Mouse (Mus musculus): ENCODE results near the gene Dchs2.

Gene Dchs2

DNA sequence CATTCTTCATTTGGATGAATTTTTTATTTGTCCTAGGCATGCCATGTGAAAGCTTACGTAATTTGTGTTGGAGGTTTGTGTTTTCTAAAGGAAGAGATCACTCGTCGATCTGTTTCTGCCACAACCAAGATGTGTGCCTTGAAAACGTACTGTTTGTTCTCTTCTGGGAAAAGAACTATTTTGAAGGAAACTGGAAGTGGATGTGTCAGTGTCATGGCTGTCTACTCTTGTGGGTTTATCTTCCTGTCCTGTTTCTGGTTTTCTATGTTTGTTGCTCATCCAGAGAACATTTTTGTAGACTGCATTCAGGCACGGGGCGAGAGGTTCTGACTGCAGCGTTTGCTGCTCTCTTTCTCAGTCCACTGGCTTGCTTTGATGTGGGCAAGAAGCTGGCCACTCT lies 124.2 kb downstream of the Dchs2 start:
- no peak for DNase-seq (ENCODE audit: low spot score in 2 of 2)

DNA sequence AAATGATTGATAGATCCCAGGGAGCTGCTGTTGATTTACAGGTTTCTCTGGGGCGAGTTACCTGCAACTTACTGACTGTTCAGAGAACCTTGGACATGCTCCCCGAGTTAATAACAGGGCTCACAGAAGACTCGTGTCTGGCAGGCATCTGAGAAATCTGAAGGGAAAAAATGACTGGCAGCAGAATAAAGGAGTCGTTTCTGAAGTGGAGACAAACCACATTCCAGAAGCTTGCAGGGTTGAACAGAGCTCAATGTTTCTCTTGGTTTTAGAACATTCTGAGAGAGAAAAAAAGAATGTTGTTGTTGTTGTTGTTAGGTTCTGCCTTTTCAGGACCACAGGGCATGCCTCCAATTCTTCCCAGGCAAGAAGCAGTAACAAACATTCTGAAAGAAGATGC lies 131.7 kb downstream of the Dchs2 start:
- no peak for DNase-seq (ENCODE audit: low spot score in 2 of 2)

DNA sequence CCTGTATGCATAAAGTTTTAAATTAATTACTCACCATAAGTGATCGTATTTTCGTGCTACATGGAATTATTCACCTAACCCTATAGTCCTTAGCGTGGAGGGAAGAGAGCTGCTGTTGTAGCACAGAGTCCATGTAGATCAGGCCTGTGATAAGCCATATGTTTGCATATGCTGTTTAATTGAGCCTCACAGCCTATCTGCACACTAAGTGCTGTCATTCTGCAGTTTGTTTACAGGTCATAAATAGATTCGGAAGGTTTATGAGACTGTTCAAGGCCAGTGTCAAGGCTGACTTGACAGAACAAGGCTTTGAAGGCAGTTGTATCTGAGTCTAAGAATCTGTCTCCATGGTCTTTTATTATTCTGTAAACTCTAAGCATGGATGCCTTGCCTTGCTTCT lies 138.3 kb downstream of the Dchs2 start:
- DNase-seq (ENCODE audit: low spot score in 2 of 2): no peak

DNA sequence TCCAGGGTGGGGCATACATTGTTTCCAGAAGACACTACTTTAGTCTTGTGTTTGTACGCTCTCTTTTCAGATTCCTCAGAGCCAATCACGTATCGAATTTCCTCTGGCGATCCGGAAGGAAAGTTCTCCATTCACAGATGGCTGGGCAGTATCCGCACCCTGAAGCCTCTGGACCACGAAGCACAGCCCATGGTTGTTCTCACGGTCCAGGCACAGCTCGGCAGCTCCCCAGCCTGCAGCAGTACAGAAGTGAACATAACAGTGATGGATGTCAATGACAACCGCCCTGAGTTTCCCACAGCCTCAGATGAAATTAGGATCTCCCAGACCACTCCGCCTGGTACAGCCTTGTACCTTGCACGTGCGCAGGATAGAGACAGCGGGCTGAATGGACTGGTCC lies 142.5 kb downstream of the Dchs2 start:
- no peak for DNase-seq (ENCODE audit: low spot score in 2 of 2)

DNA sequence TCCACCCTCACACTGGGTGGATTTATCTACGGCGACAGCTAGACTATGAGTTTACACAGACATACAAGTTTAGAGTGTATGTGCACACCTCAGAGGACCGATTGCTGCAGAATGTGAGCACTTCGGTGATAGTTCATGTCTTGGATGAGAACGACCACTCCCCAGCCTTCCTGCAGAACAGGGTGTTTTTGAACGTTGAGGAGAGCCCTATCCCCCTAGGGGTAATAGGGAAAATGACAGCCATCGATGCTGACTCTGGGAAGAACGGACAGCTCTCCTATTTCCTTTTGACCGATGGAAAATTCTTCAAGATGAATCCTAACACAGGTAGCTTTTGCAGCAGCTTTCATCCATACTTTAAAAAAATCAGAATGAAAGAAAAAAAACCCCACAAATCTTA lies 143.2 kb downstream of the Dchs2 start:
- no peak for DNase-seq (ENCODE audit: low spot score in 2 of 2)

DNA sequence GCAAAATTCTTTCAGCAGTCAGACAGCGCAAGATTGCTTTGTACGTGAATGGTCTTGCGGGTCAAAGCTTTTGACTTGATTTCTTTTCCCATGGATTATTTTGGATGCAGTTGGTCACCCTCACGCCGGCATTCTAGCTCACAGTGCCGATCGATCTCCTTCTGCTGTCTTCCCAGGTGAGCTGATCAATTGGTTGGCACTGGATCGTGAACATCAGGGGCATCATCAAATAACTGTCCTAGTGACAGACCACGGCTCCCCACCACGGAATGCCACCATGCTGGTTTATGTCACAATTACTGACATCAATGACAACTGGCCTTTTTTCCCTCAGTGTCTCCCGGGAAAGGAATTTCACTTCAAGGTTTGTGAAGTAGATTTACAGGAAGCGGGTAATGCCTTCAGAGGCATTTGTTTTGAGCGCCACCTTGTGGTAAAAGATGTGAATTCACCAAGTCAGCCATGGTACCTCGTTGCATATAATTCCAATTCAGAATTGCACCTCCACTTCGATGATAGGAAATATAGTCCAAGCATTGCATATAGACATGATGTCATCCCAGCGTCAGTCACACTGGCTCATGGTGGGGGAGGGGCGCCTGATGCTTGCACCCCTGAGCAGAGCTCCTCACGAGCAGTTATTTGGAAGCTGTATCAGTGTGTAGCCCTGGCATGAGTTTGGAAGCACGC lies 146.0 kb downstream of the Dchs2 start:
- DNase-seq (ENCODE audit: low spot score in 2 of 2): peak; percentile 37 to 67

DNA sequence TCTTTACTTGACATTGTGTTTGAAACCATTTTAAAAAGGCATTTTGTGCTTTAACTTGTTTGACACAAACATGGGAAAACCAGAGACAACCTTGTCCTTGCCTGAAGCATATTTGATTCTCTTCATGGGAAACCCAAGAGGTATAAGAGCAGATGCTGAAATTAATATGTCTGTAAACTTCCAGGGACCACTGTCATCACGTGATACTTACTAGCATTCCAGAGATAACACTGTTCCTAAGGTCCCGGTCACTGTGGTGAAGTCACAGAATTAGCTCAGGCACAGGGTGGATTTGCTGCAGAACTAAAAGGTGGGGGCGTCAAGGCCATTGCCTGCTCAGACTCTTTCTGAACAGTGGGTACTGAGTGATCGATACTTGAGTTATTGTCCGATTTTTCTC lies 148.0 kb downstream of the Dchs2 start:
- no peak for DNase-seq (ENCODE audit: low spot score in 2 of 2)

DNA sequence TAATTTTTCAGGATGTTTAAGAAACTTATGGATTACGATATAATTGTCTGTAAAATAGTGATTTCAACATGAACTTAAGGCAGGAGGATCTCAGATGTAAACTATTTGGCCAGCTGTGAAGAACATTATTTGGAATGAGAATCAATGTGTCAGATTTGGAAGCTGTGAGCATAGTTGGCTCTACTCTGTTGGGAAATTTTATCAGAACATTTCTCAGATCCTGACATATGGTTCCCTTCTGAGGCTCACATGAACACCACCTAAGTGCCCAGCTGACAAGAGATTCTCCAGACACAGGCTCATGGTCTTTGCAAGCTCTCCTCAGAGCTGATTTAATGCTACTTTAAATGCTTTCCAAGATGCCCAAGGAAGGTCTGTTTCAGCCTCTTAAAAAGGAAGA lies 156.1 kb downstream of the Dchs2 start:
- no peak for DNase-seq (ENCODE audit: low spot score in 2 of 2)

DNA sequence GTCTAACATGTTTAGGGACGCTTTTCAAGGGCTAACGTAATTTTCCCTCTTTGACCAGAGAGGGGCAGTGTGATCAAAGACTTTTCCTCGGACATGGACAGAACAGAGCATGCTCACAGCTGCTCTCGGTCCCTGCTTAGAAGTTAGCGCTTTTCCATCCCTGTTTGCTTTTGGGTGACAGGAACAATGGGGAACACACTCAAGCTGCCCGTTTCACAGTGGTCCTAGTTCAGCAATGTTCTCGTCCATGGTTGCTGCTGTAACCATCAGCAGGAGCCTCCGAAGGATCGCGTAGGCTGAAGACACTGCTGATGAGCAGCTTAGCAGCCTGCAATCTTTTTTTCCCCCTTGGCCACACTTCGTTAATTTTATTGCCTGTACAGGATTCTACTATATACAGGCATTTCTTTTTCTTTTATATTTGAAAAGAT lies 159.2 kb downstream of the Dchs2 start:
- peak; percentile 23 to 43 for DNase-seq (ENCODE audit: low spot score in 2 of 2)

DNA sequence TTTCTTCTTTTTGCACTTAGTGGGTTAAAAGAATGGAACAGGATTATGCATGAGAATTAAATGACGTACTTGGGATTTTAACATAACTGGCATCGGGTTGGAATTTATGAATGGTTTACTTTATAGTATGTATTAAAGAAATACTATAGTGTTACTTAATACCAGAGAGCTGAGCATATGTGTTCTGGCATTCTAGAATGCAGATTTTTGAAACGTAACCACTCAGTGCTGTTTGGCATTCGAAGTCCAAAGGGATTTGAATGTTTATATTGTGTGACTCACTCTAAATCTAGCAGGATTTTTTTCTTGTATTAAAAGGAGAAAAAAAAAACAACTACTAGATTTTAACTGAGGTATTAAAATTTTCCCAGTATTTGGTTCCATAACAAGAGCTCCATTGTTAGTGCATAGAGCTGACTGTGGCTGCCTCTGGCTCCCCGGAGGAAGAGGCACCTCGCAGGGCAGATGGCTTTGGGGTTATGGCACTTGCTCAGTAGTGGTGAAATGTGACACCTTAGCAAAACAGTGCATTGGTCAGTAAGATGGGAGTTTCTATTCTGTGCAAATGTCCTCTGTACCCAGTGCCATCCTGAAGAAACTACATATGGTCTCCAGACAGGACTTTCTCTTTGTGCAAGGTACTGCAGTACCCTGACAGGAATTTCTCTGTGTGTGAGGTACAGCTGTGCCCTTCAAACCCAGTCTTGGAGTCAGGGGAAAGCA lies 160.5 kb downstream of the Dchs2 start:
- no peak for DNase-seq (ENCODE audit: low spot score in 2 of 2)

DNA sequence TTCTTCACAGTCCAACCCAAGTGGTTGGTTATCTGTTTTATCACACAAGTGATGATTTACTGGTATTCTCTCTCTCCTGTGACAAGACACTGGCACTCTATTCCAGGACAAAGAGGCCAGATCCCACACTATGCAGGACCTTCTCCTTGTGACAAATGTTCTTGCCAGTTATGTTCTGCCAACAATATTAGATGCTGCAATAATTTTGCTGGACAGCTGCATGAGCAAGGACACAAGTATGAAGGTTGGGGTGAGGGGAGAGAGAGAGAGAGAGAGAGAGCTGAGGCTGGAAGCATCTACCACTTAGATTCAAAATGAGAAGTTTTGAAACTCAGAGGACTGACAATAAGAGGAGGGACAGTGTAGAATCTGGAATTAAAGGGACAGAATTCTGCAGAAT lies 162.7 kb downstream of the Dchs2 start:
- no peak for DNase-seq (ENCODE audit: low spot score in 2 of 2)

DNA sequence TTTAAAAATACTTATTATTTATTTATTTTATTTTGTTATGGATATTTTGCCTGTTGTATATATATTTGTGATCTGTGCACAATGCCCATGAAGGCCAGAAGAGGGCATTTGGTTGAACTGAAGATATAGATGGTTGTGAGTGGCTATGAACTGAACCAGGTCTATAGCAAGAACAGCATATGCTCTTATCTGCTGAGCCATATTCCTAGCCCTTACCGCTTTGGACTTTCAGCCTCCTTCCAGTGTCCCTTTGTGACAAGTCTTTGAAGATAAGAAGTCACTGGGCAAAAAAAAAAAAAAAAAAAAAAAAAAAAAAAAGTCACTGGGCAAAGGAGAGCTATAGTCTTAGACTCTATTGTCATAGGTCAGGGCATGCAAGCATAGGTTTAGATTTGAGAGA lies 163.2 kb downstream of the Dchs2 start:
- no peak for DNase-seq (ENCODE audit: low spot score in 2 of 2)

DNA sequence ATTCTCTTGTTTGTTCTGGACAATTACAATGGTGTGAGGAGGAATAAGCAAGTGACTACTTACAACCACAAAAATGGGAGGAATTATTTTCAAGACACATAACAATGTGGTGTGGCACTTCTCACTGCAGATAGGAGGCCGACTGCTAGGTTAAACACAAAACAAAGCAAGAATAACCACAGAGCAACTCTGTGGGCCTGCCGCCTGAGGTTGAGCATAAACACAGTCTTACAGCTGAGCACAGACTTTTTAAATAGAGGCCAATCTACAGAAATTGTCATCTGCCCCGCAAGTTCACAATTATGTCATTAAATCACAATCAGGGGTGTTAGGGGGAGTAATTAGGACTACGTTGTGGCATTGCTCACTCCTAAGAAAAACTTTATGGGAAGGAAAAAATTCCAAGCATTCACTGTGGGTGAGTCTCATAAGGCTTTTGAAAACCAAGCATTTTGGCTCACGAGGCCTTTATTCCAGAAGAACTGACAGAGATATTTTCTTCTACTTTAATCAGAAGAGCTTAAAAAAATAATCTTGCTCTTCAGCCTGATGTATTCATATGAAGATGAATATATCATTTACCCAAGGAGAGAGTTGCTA lies 172.1 kb downstream of the Dchs2 start:
- no peak for DNase-seq (ENCODE audit: low spot score in 2 of 2)

DNA sequence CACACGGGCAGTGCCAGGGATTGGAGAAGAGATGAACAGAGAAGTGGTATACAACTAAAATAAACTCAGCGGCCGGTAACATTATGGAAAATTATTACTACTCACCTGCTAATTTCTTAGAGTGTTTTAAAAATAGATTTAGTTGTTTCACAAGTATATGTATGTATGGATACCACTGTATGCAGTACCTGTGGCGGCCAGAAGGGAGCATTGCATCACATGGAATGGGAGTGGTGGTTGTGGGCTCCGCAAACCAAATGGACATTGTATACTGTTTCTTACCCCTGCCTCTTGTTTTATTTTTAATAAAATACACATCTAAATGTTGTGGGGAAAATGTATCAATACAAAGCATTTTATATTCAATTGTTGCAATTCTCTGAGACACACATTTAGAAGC lies 176.1 kb downstream of the Dchs2 start:
- DNase-seq (ENCODE audit: low spot score in 2 of 2): no peak

DNA sequence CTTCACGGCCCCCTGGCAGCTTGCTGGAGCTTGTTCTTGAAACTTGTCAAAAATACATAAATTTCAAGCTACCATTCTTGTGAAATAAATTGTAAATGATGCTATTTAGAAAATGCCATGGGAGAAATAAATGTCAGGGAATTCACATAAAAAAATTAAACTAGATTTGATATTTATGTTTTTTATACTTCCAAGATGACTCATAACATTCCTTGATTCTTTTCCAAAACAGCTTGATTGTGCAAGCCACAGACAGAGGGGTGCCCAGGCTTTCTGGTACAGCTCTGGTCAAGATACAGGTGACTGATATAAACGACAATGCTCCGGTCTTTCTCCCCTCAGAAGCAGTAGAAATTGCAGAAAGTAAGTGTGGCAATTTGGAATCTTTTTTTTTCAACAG lies 218.2 kb downstream of the Dchs2 start:
- no peak for DNase-seq (ENCODE audit: low spot score in 2 of 2)

DNA sequence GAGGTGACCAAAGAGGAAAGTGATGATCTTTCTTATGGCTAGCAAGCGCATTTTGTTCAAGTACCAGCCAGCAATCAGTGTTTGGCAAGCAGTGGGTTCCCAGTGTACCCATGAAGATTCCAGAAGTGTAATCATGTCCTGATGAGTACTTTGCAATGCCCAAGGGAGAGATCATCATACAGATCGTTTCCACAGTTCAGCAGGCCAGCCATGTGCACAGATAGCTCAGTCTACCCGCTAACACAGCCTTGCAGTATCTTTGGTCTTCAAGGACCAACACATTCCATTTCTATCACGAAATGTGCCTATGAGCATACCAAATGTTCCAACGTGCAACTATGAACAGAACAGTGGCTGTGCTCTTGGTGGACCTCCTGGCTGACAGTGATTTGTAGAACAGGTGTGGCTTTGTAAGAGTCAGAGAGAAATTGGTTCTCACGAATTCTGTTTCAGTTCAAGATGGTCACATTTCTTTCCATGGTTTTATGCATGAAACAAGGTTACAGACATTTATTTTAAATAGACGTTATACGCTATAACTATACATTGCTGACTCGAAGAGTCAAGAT lies 240.8 kb downstream of the Dchs2 start:
- DNase-seq (ENCODE audit: low spot score in 2 of 2): no peak

DNA sequence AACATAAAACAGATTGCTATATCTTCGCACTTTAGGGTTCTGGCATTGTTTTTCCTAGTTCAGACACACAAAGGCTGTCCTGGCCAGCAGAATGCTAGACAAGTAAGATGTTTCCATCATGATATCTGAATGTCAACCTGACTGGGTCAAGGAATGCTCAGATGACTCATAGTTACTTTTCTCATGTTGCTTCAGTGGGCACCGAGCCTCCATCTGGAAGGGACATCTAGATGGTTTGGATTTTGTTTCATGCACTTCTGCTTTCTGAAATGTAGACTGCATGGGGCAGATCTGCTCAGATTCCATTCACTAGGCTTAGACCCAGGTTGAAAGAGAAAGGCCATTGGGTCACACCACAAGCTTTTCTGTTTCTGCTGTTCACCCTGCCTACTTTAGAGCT lies 242.1 kb downstream of the Dchs2 start:
- DNase-seq (ENCODE audit: low spot score in 2 of 2): no peak

DNA sequence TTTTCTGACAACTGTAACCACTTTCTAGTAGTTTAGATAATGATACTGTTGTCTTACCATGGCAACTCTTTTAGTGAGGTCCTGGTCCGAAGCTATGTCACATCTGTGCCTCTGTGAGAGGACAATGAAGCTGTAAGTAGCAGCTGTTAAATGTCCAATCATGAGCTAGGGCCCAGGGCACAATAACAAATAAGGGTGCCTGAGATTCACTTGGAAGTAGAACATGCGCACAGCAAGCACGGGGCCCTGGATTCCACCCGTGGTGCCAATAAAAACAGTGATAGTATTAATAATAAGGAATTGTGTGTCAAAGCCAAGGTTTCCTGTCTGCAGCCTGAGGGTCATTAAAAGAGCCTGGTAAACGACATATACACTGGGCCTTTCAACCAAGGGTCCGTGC lies 246.6 kb downstream of the Dchs2 start:
- DNase-seq (ENCODE audit: low spot score in 2 of 2): no peak

DNA sequence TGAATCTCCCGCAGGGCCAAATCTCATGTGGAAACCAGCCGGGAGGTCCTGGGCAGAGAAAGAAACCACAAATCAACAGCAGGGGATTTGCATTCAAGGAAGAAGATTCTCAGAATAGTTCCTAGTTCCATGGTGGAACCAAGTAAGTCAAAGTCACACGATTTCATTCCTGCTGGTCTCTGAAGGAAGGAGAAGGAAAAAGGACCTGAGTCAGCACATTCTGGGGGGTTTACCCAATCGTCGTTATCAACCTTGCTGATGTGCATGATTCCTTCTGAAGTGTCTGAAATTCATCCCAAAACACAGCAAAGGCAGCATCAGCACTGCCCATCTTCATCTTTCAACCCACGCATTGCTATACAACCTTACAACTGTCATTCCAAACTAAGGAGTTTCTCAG lies 249.1 kb downstream of the Dchs2 start:
- no peak for DNase-seq (ENCODE audit: low spot score in 2 of 2)

All from frontal cortex, postnatal 25 days (tissue).